ENCODE assay signal across 8 mouse cellular contexts in genomic region chr12:12940466-12941128, GRCm38 (mm10). TPM values are rescaled to one million over a fixed set of nuclear protein-coding genes. Genes with fewer than 3 reads are reported as not detected.
A peak's percentile ranks its signal among the peaks of the same experiment; 100 is the strongest.
DNase-seq lines count a peak whose midpoint lies in the region; ATAC-seq and TF ChIP-seq lines count a peak whose summit lies in the region.

No protein-coding gene starts in this region.

- TF ChIP-seq POLR2A in thymus, adult 2 months (IDR thresholded peaks at IDR 0.05; ENCODE audit: control insufficient read depth, extremely low read depth, insufficient read depth, low read length, poor library complexity), result no peak

- peak overlapping the region; percentile 71 for H3K4me2 ChIP-seq in forebrain, embryonic 12.5 days
- H3K4me2 ChIP-seq in hindbrain, embryonic 16.5 days (ENCODE audit: low read length), result peak overlapping the region; percentile 88
- peak overlapping the region; percentile 95 for H3K4me2 ChIP-seq in midbrain, postnatal 0 days (ENCODE audit: low read depth, low read length, poor library complexity, severe bottlenecking)

- TF ChIP-seq CTCF in E14TG2a.4 (conservative IDR thresholded peaks at IDR 0.05; ENCODE audit: low read length), result no peak
- no peak for TF ChIP-seq CTCF in midbrain, postnatal 0 days (IDR thresholded peaks at IDR 0.05)
- TF ChIP-seq CTCF in thymus, adult 2 months (IDR thresholded peaks at IDR 0.05; ENCODE audit: borderline replicate concordance, control insufficient read depth, extremely low read depth, insufficient read depth, low read length, poor library complexity), result no peak

- 0% methylated on average over 13 of the region's 13 CpGs for WGBS in forebrain, embryonic 12.5 days
- under 1% methylated on average over 13 of the region's 13 CpGs for WGBS in hindbrain, embryonic 16.5 days
- WGBS in midbrain, postnatal 0 days, result 1% methylated on average over 13 of the region's 13 CpGs
- under 1% methylated on average over 13 of the region's 13 CpGs for WGBS in thymus, adult 2 months

- peak; percentile 15; the same call in 1 of the 2 replicates for ATAC-seq in forebrain, embryonic 12.5 days (ENCODE audit: low FRiP score)
- peak; percentile 9 for ATAC-seq in hindbrain, embryonic 16.5 days
- peak; percentile 21; the same call in 1 of the 2 replicates for ATAC-seq in midbrain, postnatal 0 days (ENCODE audit: low FRiP score)

- peak overlapping the region; percentile 88 for H3K9ac ChIP-seq in forebrain, embryonic 12.5 days
- peak overlapping the region; percentile 95 for H3K9ac ChIP-seq in hindbrain, embryonic 16.5 days (ENCODE audit: low read depth, low read length)
- H3K9ac ChIP-seq in midbrain, postnatal 0 days (replicated peaks; ENCODE audit: low read length, poor library complexity, severe bottlenecking), result peak overlapping the region; percentile 89

- intact Hi-C loops in left cerebral cortex, postnatal 4 days (cut with DNase I), result loop anchor here (2.0 to 5.0 kb wide), 2 partner anchors 518 to 613 kb away; no protein-coding TSS in a partner anchor

- H3K36me3 ChIP-seq in E14TG2a.4 (ENCODE audit: insufficient read depth, low read length), result peaks cover 51% of the 10 kb centered on the region
- H3K36me3 ChIP-seq in forebrain, embryonic 12.5 days (replicated peaks), result peaks cover 27% of the 10 kb centered on the region
- peaks cover 7% of the 10 kb centered on the region for H3K36me3 ChIP-seq in hindbrain, embryonic 16.5 days (ENCODE audit: control insufficient read depth, insufficient read depth, low read length)
- peaks cover 11% of the 10 kb centered on the region for H3K36me3 ChIP-seq in midbrain, postnatal 0 days (ENCODE audit: insufficient read depth, low read length)
- no peaks in the 10 kb centered on the region for H3K36me3 ChIP-seq in thymus, adult 2 months (ENCODE audit: control insufficient read depth, insufficient read depth, low read length)

- H3K4me1 ChIP-seq in E14TG2a.4 (replicated peaks; ENCODE audit: low read depth, low read length), result peaks cover 40% of the 10 kb centered on the region
- H3K4me1 ChIP-seq in forebrain, embryonic 12.5 days, result peaks cover 28% of the 10 kb centered on the region
- H3K4me1 ChIP-seq in hindbrain, embryonic 16.5 days (ENCODE audit: control insufficient read depth, insufficient read depth, low read depth, low read length), result peaks cover 7% of the 10 kb centered on the region
- H3K4me1 ChIP-seq in midbrain, postnatal 0 days (ENCODE audit: insufficient read depth, low read length), result no peaks in the 10 kb centered on the region
- H3K4me1 ChIP-seq in thymus, adult 2 months (replicated peaks; ENCODE audit: control insufficient read depth, insufficient read depth, low read length), result peaks cover 44% of the 10 kb centered on the region

- no peaks in the 10 kb centered on the region for H3K9me3 ChIP-seq in E14TG2a.4 (ENCODE audit: low read length)
- no peaks in the 10 kb centered on the region for H3K9me3 ChIP-seq in forebrain, embryonic 12.5 days
- no peaks in the 10 kb centered on the region for H3K9me3 ChIP-seq in hindbrain, embryonic 16.5 days (ENCODE audit: control insufficient read depth, low read length)
- no peaks in the 10 kb centered on the region for H3K9me3 ChIP-seq in midbrain, postnatal 0 days (ENCODE audit: low read length)

- peak; percentile 15 for DNase-seq in adrenal gland, adult 2 months
- DNase-seq in left cerebral cortex, postnatal 4 days, result peak; percentile 74
- DNase-seq in midbrain, postnatal 0 days (ENCODE audit: low spot score), result peak; percentile 78
- peak; percentile 46 for DNase-seq in thymus, adult 2 months
- no peak for DNase-seq in ovary, adult 18-20 months (ENCODE audit: low spot score)

- H3K27me3 ChIP-seq in E14TG2a.4 (ENCODE audit: insufficient read depth, low read length), result peaks cover 5% of the 10 kb centered on the region
- no peaks in the 10 kb centered on the region for H3K27me3 ChIP-seq in forebrain, embryonic 12.5 days
- no peaks in the 10 kb centered on the region for H3K27me3 ChIP-seq in hindbrain, embryonic 16.5 days (replicated peaks; ENCODE audit: control insufficient read depth, insufficient read depth, low read length)
- H3K27me3 ChIP-seq in midbrain, postnatal 0 days (ENCODE audit: insufficient read depth, low read length), result no peaks in the 10 kb centered on the region
- H3K27me3 ChIP-seq in thymus, adult 2 months (ENCODE audit: control insufficient read depth, insufficient read depth, low read length), result peaks cover 9% of the 10 kb centered on the region

- peak overlapping the region; percentile 99 for H3K4me3 ChIP-seq in E14TG2a.4 (replicated peaks; ENCODE audit: low read length)
- H3K4me3 ChIP-seq in forebrain, embryonic 12.5 days (replicated peaks), result peak overlapping the region; percentile 78
- peak overlapping the region; percentile 76 for H3K4me3 ChIP-seq in hindbrain, embryonic 16.5 days (ENCODE audit: low read length)
- peak overlapping the region; percentile 76 for H3K4me3 ChIP-seq in midbrain, postnatal 0 days (ENCODE audit: low read depth, low read length)
- peak overlapping the region; percentile 64 for H3K4me3 ChIP-seq in thymus, adult 2 months (ENCODE audit: control insufficient read depth, insufficient read depth, low read length)

- H3K27ac ChIP-seq in forebrain, embryonic 12.5 days, result peak overlapping the region; percentile 98
- peak overlapping the region; percentile 93 for H3K27ac ChIP-seq in hindbrain, embryonic 16.5 days (ENCODE audit: low read depth, low read length)
- peak overlapping the region; percentile 87 for H3K27ac ChIP-seq in midbrain, postnatal 0 days (ENCODE audit: low read depth, low read length)
- H3K27ac ChIP-seq in thymus, adult 2 months (ENCODE audit: control insufficient read depth, insufficient read depth, low read length), result no peak overlapping the region

RNA-seq across cellular contexts. Expression of gene Mycn, which starts 1.1 kb away (rescaled TPM):
- 1 to 10 TPM; 6.1 to 9.6 TPM for total RNA-seq in adrenal gland, adult 2 months (2021)
- 3.8 and 5.8 TPM in 2 replicates for polyA plus RNA-seq in adrenal gland, adult 2 months (2012; rRNA removed)
- 129 and 141 TPM in 2 replicates for polyA plus RNA-seq in forebrain, embryonic 12.5 days (2016; fragmentation: Nextera tagmentation; extraction: Ambion mirVana)
- polyA plus RNA-seq in hindbrain, embryonic 16.5 days (2015; fragmentation: Nextera tagmentation; extraction: Ambion mirVana), result 56.9 and 63.5 TPM in 2 replicates
- 10 to 100 TPM; 65.1 to 68.8 TPM for total RNA-seq in left cerebral cortex, postnatal 4 days (2021)
- total RNA-seq in midbrain, postnatal 0 days (2014; rRNA removed), result 34.9 and 45.1 TPM in 2 replicates
- 24.8 and 25.4 TPM in 2 replicates for polyA plus RNA-seq in midbrain, postnatal 0 days (2015; fragmentation: Nextera tagmentation; extraction: Ambion mirVana)
- polyA plus RNA-seq in thymus, adult 2 months (2012; rRNA removed), result 2.9 and 3.4 TPM in 2 replicates
